Mouse (Mus musculus) liver, embryonic 14.5 days (tissue): Measurements from ENCODE around the gene Cep162. TPM values are rescaled to one million over a fixed set of nuclear protein-coding genes. Genes with fewer than 3 reads are reported as not detected.

Source experiments
- ATAC-seq: fragments of 200-750 bp; cut with Nextera tagmentation; 2 replicates; pipeline ENCODE4 v1.8.0; 2017; ENCODE audit warnings: moderate number of reproducible peaks, mild to moderate bottlenecking, moderate library complexity; ENCODE audit not compliant: insufficient read depth
- DNase-seq, 3 experiments: peaks; one replicate each; pipeline ENCODE4 v3.0.0-alpha.2; 2012 to 2013; ENCODE audit warnings: low read depth in 3 of 3, low spot score in 3 of 3
- H3K27ac ChIP-seq: fragments of 300-500 bp; sonication (generic); 2 replicates; pipeline ENCODE4 v1.5.1; 2014; ENCODE audit warnings: moderate library complexity, mild to moderate bottlenecking, control low read depth, inconsistent platforms
- H3K27me3 ChIP-seq: fragments of 300-500 bp; sonication (generic); 2 replicates; pipeline ENCODE4 v1.6.1; 2014; ENCODE audit warnings: mild to moderate bottlenecking, low read length, moderate library complexity; ENCODE audit not compliant: control insufficient read depth, insufficient read depth
- H3K36me3 ChIP-seq: fragments of 300-500 bp; sonication (generic); replicated peaks from 2 replicates; pipeline ENCODE4 v1.6.1; 2014; ENCODE audit warnings: low read depth; ENCODE audit not compliant: control insufficient read depth, insufficient read depth
- H3K4me1 ChIP-seq, 2 experiments: fragments of 200-500 bp in 1 of 2; fragments of 300-500 bp in 1 of 2; sonication (generic) in 1 of 2; replicated peaks; 2 replicates each; pipeline ENCODE4 v1.6.1; 2012 to 2014; ENCODE audit warnings: antibody characterized with exemption in 1 of 2, inconsistent platforms in 1 of 2, low read length in 1 of 2; ENCODE audit not compliant: control insufficient read depth in 2 of 2, insufficient read depth in 2 of 2
- H3K4me2 ChIP-seq: fragments of 300-500 bp; sonication (generic); 2 replicates; pipeline ENCODE4 v1.6.1; 2014; ENCODE audit warnings: low read depth, mild to moderate bottlenecking, control low read depth, moderate library complexity
- H3K4me3 ChIP-seq, 2 experiments: fragments of 200-500 bp in 1 of 2; fragments of 300-500 bp in 1 of 2; sonication (generic) in 1 of 2; 2 replicates each; pipeline ENCODE4 v1.5.1; 2012 to 2014; ENCODE audit warnings: low read depth in 2 of 2, low read length in 2 of 2, mild to moderate bottlenecking in 2 of 2, control low read depth in 1 of 2, inconsistent platforms in 1 of 2, moderate library complexity in 1 of 2; ENCODE audit not compliant: insufficient read depth in 1 of 2
- H3K9ac ChIP-seq: fragments of 300-500 bp; sonication (generic); replicated peaks from 2 replicates; pipeline ENCODE4 v1.6.1; 2014; ENCODE audit warnings: mild to moderate bottlenecking, control low read depth, moderate library complexity
- H3K9me3 ChIP-seq: fragments of 300-500 bp; sonication (generic); 2 replicates; pipeline ENCODE4 v1.6.1; 2016; ENCODE audit warnings: low read length, mixed read lengths; ENCODE audit not compliant: control insufficient read depth
- CTCF ChIP-seq: IDR thresholded peaks from 2 replicates; pipeline ENCODE4 v1.5.1; 2016; ENCODE audit warnings: antibody characterized with exemption, low read depth, control low read depth
- EP300 ChIP-seq: IDR thresholded peaks from 2 replicates; pipeline ENCODE4 v1.6.1; 2016; ENCODE audit warnings: antibody characterized with exemption, low read depth
- WGBS: fragments of 180-500 bp; shearing (Covaris S2); extraction: QIAGEN DNeasy Blood & Tissue Kit; methylation state at CpG from one replicate; pipeline ENCODE4 v1.1.7; 2014; ENCODE audit not compliant: insufficient replicate concordance; 5-methylcytosine and 5-hydroxymethylcytosine counted together
- polyA plus RNA-seq, 2 experiments: library from polyadenylated mRNA; depleted of rRNA in 1 of 2; stranded (reverse) in 1 of 2; unstranded in 1 of 2; fragments of >200 nt; fragmentation: Nextera tagmentation in 1 of 2; extraction: Ambion mirVana in 1 of 2; gene quantifications; 2 replicates each; pipeline versions ENCODE4 v1.2.1 to v1.2.3; 2012 to 2014

Cep162 gene
- polyA plus RNA-seq, 2 experiments, result 1.5 to 1.7 TPM

DNA sequence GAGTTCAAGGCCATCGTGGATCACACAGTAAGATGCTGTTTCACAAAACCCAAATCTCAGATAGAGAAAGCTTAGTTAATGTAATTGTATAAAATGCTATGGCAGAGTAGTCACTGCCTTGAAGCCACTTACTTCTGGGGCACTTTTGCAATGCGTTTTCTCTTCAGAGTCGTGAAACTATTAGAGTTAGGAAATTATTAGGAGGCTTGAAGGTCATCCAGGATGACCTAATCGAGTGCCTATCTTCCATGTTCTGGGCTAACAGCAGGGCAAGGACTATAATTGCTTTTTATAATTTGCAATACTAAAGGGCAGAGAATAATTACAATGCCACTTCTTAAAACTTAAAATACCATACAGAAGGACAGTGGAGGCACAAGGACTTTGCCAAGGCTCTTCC, 68.0 kb downstream of the Cep162 start:
- Histone ChIP-seq H3K9me3 (no peaks in the 10 kb centered on the region), H3K4me1 (no peaks in the 10 kb centered on the region), H3K36me3 (peaks cover 2% of the 10 kb centered on the region; the same call in 1 of the 2 replicates), H3K27me3 (no peaks in the 10 kb centered on the region), H3K4me3 (no peak overlapping the region), H3K9ac (no peak overlapping the region), H3K27ac (no peak overlapping the region), H3K4me2 (no peak overlapping the region)
- TF ChIP-seq EP300, result no peak
- TF ChIP-seq CTCF, result no peak
- DNase-seq (no peak), ATAC-seq (no peak)
- WGBS, result 71% methylated on average over 4 of the region's 4 CpGs

DNA sequence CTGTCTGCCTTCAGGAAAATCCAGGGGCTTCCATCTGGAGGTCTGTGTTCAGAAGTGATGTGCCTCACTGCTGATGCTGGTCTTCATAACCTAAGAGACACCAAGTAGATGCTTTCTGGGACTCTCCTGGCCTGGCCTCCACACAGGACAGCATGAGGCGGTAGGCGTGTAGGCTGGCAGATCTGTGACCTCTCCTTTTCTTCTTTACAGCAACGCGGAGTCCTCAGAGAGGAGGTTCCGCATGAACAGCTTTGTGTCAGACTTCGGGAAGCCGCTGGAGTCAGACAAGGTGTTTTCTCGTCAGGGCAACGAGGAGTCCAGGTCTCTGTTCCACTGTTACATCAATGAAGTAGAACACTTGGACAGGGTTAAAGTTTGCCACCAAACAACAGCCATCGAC, 73.1 kb downstream of the Cep162 start:
- no peaks in the 10 kb centered on the region for H3K9me3 ChIP-seq
- WGBS, result 73% methylated on average over 10 of the region's 10 CpGs
- H3K27ac ChIP-seq, result no peak overlapping the region
- ATAC-seq (no peak), DNase-seq (no peak)
- H3K4me1 ChIP-seq, result no peaks in the 10 kb centered on the region
- TF ChIP-seq EP300 (no peak), CTCF (no peak)
- H3K9ac ChIP-seq, result no peak overlapping the region
- H3K4me2 ChIP-seq, result no peak overlapping the region
- no peaks in the 10 kb centered on the region; the same call in 1 of the 2 replicates for H3K27me3 ChIP-seq
- H3K36me3 ChIP-seq, result no peaks in the 10 kb centered on the region
- H3K4me3 ChIP-seq, result no peak overlapping the region

DNA sequence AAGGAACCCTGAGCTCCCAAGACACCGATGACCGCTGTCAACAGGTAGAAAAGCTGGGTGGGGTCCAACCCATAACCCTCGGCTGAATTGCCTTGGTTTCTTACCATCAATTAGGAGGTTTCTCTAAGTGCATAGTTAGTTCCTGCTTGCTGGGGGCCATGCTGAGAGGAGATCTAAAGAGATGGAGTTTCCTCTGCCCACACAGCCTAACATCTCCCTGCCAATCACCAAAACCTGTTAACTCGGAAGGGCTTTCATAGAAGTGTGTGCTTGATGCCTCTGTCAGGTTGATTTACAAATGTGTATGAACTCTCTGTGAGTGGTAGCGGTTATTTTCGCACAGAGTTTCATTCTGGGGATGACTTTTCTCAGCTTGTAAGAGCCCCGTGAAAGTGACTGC, 76.8 kb downstream of the Cep162 start:
- TF ChIP-seq EP300 (no peak), CTCF (no peak)
- no peak for ATAC-seq
- Histone ChIP-seq H3K27me3 (no peaks in the 10 kb centered on the region; the same call in 1 of the 2 replicates), H3K4me2 (no peak overlapping the region), H3K36me3 (no peaks in the 10 kb centered on the region), H3K4me1 (no peaks in the 10 kb centered on the region), H3K9ac (no peak overlapping the region), H3K9me3 (no peaks in the 10 kb centered on the region), H3K27ac (no peak overlapping the region), H3K4me3 (no peak overlapping the region)
- 38% methylated on average over 7 of the region's 7 CpGs for WGBS
- no peak for DNase-seq

DNA sequence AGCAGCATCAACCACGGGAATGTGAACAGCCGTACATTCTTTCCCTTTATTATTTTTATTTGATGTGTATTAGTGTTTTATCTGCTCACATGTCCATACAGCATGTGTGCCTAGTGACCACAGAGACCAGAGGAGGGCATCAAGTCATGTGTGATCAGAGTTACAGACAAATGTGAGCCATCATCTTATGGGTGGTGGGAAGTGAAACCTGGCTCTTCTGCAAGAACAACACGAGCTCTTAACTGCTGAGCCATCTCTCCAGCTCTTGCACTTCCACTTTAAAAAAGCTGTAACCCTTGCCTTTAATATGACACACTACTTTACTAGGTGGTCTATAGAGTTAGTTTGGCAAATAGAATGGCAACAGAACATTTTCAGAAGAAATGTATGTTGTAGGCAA, 83.8 kb downstream of the Cep162 start:
- Histone ChIP-seq H3K4me3 (no peak overlapping the region), H3K27ac (no peak overlapping the region), H3K4me1 (no peaks in the 10 kb centered on the region), H3K9me3 (no peaks in the 10 kb centered on the region), H3K27me3 (no peaks in the 10 kb centered on the region), H3K36me3 (no peaks in the 10 kb centered on the region), H3K9ac (no peak overlapping the region), H3K4me2 (no peak overlapping the region)
- WGBS, result 48% methylated on average over 3 of the region's 3 CpGs
- no peak for TF ChIP-seq CTCF
- no peak for TF ChIP-seq EP300
- no peak for ATAC-seq
- no peak for DNase-seq

DNA sequence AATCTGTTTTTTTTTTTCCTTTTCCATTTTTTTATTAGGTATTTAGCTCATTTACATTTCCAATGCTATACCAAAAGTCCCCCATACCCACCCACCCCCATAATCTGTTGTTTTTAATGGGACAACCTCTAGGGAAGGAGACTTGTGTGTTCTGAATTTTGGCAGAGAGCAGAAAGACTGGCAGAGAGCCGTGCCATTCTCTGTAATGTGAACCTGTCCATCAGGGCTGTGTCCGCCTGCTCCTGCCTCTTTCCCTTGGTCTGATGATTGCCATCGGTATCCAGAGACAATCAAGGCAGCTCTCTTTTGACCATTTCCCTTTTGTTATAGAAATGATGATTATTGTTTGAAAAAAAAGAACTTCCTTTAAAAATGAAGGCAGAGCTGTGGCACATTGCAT, 84.4 kb downstream of the Cep162 start:
- H3K4me2 ChIP-seq, result no peak overlapping the region
- no peak overlapping the region for H3K4me3 ChIP-seq
- ATAC-seq, result no peak
- no peak overlapping the region for H3K9ac ChIP-seq
- no peak overlapping the region for H3K27ac ChIP-seq
- WGBS, result 45% methylated on average over 3 of the region's 3 CpGs
- TF ChIP-seq EP300, result no peak
- TF ChIP-seq CTCF, result no peak
- no peaks in the 10 kb centered on the region for H3K9me3 ChIP-seq
- H3K36me3 ChIP-seq, result no peaks in the 10 kb centered on the region
- no peak for DNase-seq
- H3K4me1 ChIP-seq, result no peaks in the 10 kb centered on the region
- no peaks in the 10 kb centered on the region for H3K27me3 ChIP-seq

DNA sequence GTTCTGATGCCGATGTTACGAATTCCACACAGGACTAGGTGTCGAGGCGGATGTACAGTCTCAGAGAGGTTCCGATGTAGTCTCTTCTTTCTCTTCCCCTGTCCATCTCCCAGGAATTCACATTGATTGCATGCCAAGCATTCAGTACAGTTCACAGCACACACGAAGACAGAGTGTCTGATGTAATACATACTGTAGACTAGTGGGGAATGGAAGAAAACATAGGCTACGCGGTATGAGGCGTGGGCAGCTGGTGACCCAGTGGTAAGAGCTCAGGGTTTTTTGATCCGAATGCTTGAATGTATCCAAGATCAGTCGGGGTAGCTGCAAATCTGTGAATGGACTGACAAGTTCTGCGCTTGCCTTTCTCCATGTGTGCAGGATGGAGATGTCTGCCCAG, 86.2 kb downstream of the Cep162 start:
- H3K4me2 ChIP-seq, result no peak overlapping the region
- no peaks in the 10 kb centered on the region for H3K9me3 ChIP-seq
- no peaks in the 10 kb centered on the region for H3K36me3 ChIP-seq
- H3K9ac ChIP-seq, result no peak overlapping the region
- DNase-seq (no peak), ATAC-seq (no peak)
- no peak overlapping the region for H3K4me3 ChIP-seq
- no peak for TF ChIP-seq CTCF
- no peak for TF ChIP-seq EP300
- H3K27me3 ChIP-seq, result no peaks in the 10 kb centered on the region
- 69% methylated on average over 12 of the region's 12 CpGs for WGBS
- no peak overlapping the region for H3K27ac ChIP-seq
- no peaks in the 10 kb centered on the region for H3K4me1 ChIP-seq
